In the genomic region with DNA sequence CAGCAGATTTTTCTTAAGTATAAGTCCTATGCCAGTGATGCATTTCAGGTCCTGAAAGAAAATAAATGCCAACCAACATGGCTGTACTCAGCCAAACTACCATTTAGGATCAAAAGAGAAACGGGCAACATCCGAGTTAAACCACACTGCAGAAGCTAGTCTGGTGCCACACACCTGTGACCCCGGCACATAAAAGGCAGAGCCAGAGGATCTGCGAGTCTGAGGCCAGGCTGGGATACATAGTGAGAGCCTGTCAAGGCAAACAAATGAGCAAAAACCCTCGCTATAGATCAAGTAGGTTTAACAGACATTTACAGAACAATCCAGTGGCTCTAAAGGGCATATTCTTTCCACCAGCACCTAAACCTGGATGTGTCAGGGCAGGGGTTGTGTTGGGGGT, we compare ENCODE assay signal across 24 mouse cellular contexts.
DNase-seq lines count a peak whose midpoint lies in the region; ATAC-seq and TF ChIP-seq lines count a peak whose summit lies in the region.
"Had no signal": no experiment of that assay in that cellular context is flagged by ENCODE, and none has a peak within 500 bp of the region (broad histone marks: within the 10 kb centered on the region; RNA-seq: fewer than 3 reads in every experiment).

No protein-coding gene starts in this region.

- no peaks in the 10 kb centered on the region for H3K36me3 ChIP-seq in thymus, adult 2 months (ENCODE audit: control insufficient read depth, insufficient read depth, low read length)
- H3K36me3 ChIP-seq in intestine, postnatal 0 days (ENCODE audit: control insufficient read depth, insufficient read depth) = no peaks in the 10 kb centered on the region
- H3K36me3 ChIP-seq: forebrain, embryonic 10.5 days; heart, embryonic 15.5 days had no signal

- TF ChIP-seq POLR2A in thymus, adult 2 months (IDR thresholded peaks at IDR 0.05; ENCODE audit: control insufficient read depth, extremely low read depth, insufficient read depth, low read length, poor library complexity) = no peak

- peak; percentile 33 for DNase-seq in thymus, adult 2 months
- peak; percentile 84 for DNase-seq in thymus, postnatal 0 days (ENCODE audit: low spot score)
- peak; percentile 47 for DNase-seq in thymus, postnatal 25 days
- DNase-seq in layer of hippocampus, postnatal 14 days (ENCODE audit: low spot score in 2 of 2) = no peak
- DNase-seq in left cerebral cortex, adult 18-20 months (ENCODE audit: low spot score in 2 of 2) = no peak
- DNase-seq: adrenal gland, adult 2 months; adrenal gland, postnatal 14 days; cerebellum, adult 11-12 months; cerebellum, adult 8-10 months; cerebellum, postnatal 14 days; gastrocnemius, adult 2 months; gastrocnemius, postnatal 14 days; heart, adult 18-20 months; heart, postnatal 10 days; heart, postnatal 4 days had no signal

- H3K27ac ChIP-seq in thymus, adult 2 months (ENCODE audit: control insufficient read depth, insufficient read depth, low read length) = peak overlapping the region; percentile 92
- H3K27ac ChIP-seq in intestine, postnatal 0 days (ENCODE audit: low read depth, low read length) = no peak overlapping the region
- H3K27ac ChIP-seq: forebrain, embryonic 10.5 days; forebrain, embryonic 13.5 days; gastrocnemius, adult 2 months; heart, embryonic 15.5 days; hindbrain, embryonic 14.5 days; hindbrain, postnatal 0 days had no signal

- no peaks in the 10 kb centered on the region for H3K27me3 ChIP-seq in thymus, adult 2 months (ENCODE audit: control insufficient read depth, insufficient read depth, low read length)
- H3K27me3 ChIP-seq in intestine, postnatal 0 days (replicated peaks; ENCODE audit: control insufficient read depth, insufficient read depth, low read length) = no peaks in the 10 kb centered on the region
- H3K27me3 ChIP-seq: forebrain, embryonic 13.5 days; heart, embryonic 12.5 days; heart, embryonic 15.5 days had no signal

- no peak for ATAC-seq in intestine, postnatal 0 days
- ATAC-seq: CD4-positive, CD25-positive, alpha-beta regulatory T cell, adult 4 months; forebrain, embryonic 13.5 days; forebrain, embryonic 16.5 days; hindbrain, postnatal 0 days had no signal

- no peak for TF ChIP-seq CTCF in thymus, adult 2 months (IDR thresholded peaks at IDR 0.05; ENCODE audit: borderline replicate concordance, control insufficient read depth, extremely low read depth, insufficient read depth, low read length, poor library complexity)
- TF ChIP-seq CTCF in intestine, postnatal 0 days (IDR thresholded peaks at IDR 0.05; ENCODE audit: low read depth) = no peak

- no peak overlapping the region for H3K9ac ChIP-seq in intestine, postnatal 0 days (ENCODE audit: low read depth, low read length)
- H3K9ac ChIP-seq: forebrain, embryonic 13.5 days; heart, embryonic 12.5 days; heart, embryonic 15.5 days; hindbrain, embryonic 14.5 days had no signal

- H3K4me1 ChIP-seq in thymus, adult 2 months (replicated peaks; ENCODE audit: control insufficient read depth, insufficient read depth, low read length) = peaks cover 10% of the 10 kb centered on the region
- no peaks in the 10 kb centered on the region for H3K4me1 ChIP-seq in intestine, postnatal 0 days (replicated peaks; ENCODE audit: control insufficient read depth, insufficient read depth, low read length)
- H3K4me1 ChIP-seq: forebrain, embryonic 13.5 days; heart, embryonic 15.5 days had no signal

- no peaks in the 10 kb centered on the region for H3K9me3 ChIP-seq in intestine, postnatal 0 days (ENCODE audit: control insufficient read depth)
- H3K9me3 ChIP-seq: forebrain, embryonic 10.5 days; forebrain, embryonic 13.5 days; heart, embryonic 12.5 days; heart, embryonic 15.5 days had no signal

- 34% methylated on average over 5 of the region's 5 CpGs for WGBS in thymus, adult 2 months
- WGBS in intestine, postnatal 0 days = 65% methylated on average over 5 of the region's 5 CpGs

- no peak overlapping the region for H3K4me3 ChIP-seq in thymus, adult 2 months (ENCODE audit: control insufficient read depth, insufficient read depth, low read length)
- H3K4me3 ChIP-seq in intestine, postnatal 0 days (ENCODE audit: low read depth, low read length) = no peak overlapping the region
- H3K4me3 ChIP-seq: forebrain, embryonic 10.5 days; forebrain, embryonic 13.5 days; gastrocnemius, adult 2 months; heart, embryonic 12.5 days; heart, embryonic 15.5 days had no signal

- no peak overlapping the region for H3K4me2 ChIP-seq in intestine, postnatal 0 days (replicated peaks; ENCODE audit: low read depth)
- H3K4me2 ChIP-seq: forebrain, embryonic 13.5 days; heart, embryonic 12.5 days; heart, embryonic 15.5 days; hindbrain, embryonic 14.5 days had no signal

Comparison
In these comparisons a context has a peak if more than half of its experiments do, and no peak if none do; other contexts are left out.
1. DNase-seq: peak in thymus, adult 2 months (single experiment), thymus, postnatal 0 days (single experiment) and thymus, postnatal 25 days (single experiment); none in layer of hippocampus, postnatal 14 days (0 of 2) and left cerebral cortex, adult 18-20 months (0 of 2).